Mouse (Mus musculus) cortical plate, adult 2 months (tissue): ENCODE measurements around the gene Hsd17b2.

Experiments
- CTCF ChIP-seq: fragments of 200-500 bp; IDR thresholded peaks from 2 replicates; pipeline ENCODE4 v1.5.1; 2011; ENCODE audit warnings: mild to moderate bottlenecking, control low read depth, low read length; ENCODE audit not compliant: insufficient read depth; ENCODE audit errors: extremely low read depth
- POLR2A ChIP-seq: fragments of 200-500 bp; IDR thresholded peaks from 2 replicates; pipeline ENCODE4 v1.6.1; 2011; ENCODE audit warnings: mild to moderate bottlenecking, low read length, control low read depth; ENCODE audit not compliant: insufficient read depth; ENCODE audit errors: extremely low read depth

DNA sequence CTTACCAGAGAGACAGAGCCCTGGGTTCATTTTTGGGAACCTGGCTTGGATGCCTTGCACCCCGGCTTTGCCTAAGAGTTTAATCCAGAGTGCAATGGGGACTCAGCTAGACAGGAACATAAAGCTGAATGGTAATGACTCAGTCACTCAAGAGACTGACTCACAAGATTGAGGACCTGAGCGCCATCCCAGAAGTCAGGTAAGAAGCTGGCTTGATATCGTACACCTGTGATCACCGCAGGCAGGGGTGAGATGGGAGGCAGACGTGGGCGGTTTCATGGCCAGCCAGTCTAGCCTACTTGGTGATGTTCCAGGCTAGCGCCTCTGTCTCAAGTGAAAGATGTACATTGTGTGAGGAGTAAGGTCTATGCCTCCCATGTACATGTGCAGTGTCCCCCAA, 81.3 kb downstream of the Hsd17b2 start:
- TF ChIP-seq CTCF (no peak), POLR2A (no peak)
